Mouse (Mus musculus): ENCODE measurements at regions not wholly inside any gene's neighbourhood (a gene's known extent, or its start where the extent isn't known, plus 50 kb on each side); places are given as distances from the start of the nearest gene placed in this dataset.
A peak's percentile ranks its signal among the peaks of the same experiment; 100 is the strongest.
"Not testable (repeated sequence)": the region's sequence is repeated elsewhere in the genome, so short reads cannot be mapped to it uniquely, and the experiment has no call there.

DNA sequence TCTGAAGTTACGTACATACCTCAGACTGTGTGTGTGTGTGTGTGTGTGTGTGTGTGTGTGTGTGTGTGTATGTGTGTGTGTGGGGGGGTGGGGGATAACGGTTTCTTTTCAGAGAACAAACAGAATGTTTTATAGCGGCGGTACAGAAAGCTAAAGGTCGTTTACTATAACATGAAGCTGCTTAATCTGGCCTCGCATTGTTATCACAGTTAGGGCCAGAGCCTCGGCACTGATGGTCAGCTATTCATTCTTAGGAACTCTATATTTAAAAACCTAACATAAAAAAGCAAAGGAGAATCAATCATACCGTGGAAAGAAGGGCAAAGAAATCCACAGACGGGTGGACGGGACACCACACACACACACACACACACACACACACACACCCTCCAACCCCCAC, 146.0 kb upstream of the Tacstd2 start:
- DNase-seq (ENCODE audit: low spot score in 2 of 2); intact Hi-C loops (cut with DNase I): not testable (repeated sequence)

DNA sequence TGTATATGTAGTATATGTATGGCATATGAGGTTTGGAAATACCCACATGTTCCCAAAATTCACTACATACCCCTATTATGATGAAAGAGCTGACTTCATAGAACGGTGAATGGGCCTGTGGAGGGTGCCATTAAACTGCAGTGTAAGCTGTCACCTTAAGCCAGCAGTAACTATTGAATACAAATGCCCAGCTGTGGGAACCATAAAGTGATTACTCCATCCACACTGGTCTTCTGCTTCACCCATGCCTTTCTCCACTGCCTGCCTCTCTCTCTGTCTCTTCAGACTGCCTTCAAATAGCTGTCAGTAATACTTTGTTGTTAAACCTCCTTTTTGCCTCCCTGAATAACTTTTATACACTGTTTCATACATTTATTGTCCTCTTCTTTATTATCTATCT, 143.5 kb upstream of the Tacstd2 start:
- intact Hi-C loops (cut with DNase I); DNase-seq (ENCODE audit: low spot score in 2 of 2): not testable (repeated sequence)

DNA sequence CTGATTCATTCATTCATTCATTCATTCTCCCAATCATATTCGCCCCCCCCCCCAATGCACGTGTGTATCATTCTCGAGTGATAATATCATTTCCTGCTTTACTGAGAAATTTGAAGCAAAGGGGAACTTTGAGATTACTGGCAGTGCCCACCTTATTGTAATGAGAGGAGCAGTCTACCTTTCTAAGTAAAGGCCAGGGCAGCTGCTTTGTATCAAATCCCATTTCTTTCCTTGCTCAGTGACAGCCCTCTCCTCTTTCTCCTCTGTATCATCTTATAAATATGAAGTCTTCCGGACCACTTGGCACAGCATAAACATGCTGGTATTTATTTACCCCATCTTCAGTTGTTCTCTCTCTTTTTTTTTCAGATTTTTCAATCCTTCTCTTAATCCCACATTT, 139.1 kb upstream of the Tacstd2 start:
- DNase-seq (ENCODE audit: low spot score in 2 of 2); intact Hi-C loops (cut with DNase I): not testable (repeated sequence)

DNA sequence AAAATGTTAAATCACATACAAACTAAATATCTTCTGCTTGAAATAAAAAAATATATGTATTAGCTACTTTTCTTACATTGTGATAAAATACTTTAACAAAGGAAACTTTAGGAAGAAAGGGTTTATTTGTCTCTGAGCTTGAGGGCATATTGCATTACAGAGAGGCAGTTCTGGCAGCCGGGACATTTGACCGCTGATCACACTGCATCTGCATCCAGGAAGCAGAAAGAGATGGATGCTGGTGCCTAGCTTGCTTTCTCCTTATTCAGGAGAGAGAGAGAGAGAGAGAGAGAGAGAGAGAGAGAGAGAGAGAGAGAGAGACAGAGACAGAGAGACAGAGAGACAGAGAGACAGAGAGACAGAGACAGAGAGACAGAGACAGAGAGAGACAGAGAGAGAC, 137.7 kb upstream of the Tacstd2 start:
- intact Hi-C loops (cut with DNase I) = not testable (repeated sequence)

DNA sequence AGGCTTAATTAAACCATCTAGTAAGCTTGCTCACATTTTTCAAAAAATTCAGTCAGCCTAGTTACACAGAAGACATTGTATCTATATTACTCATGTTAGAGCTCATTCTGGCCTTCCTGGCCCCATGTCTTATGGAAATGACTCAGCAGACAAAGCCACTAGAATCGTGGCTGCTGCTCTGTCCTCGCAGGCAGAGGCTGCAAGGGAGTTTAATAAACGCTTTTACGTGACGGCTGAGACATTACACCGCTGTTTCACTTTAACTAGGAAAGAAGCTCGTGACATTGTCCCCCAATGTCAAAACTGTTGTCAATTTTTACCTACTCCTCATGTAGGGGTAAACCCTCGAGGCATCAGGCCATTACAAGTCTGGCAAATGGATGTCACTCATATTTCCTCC, 132.5 kb upstream of the Tacstd2 start:
- intact Hi-C loops (cut with DNase I); DNase-seq (ENCODE audit: low spot score in 2 of 2): not testable (repeated sequence)

More for the DNA sequence above, 137.7 kb upstream of the Tacstd2 start:
- DNase-seq (ENCODE audit: low spot score in 2 of 2) = not testable (repeated sequence)

DNA sequence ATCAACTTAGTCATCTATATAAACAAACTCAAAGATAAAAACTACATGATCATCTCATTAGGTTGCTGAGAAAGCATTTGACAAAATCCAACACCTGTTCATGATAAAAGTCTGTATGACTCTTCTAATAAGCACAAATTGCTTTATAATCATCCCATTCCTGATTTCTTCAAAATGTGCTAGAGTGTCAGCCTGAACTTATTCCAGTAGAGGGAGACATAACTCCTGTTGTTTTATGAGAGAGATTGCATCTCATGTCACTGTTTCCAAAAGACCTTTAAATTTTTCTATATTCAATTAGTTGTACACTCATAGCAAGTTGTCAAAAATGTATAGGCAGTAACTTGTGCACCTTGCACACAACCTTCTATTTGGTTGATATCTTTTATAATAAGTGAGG, 96.0 kb upstream of the Tacstd2 start:
- intact Hi-C loops (cut with DNase I) = no loop called here
- peak in 1 of 2 experiments; percentile 0 for DNase-seq (ENCODE audit: low spot score in 2 of 2)

DNA sequence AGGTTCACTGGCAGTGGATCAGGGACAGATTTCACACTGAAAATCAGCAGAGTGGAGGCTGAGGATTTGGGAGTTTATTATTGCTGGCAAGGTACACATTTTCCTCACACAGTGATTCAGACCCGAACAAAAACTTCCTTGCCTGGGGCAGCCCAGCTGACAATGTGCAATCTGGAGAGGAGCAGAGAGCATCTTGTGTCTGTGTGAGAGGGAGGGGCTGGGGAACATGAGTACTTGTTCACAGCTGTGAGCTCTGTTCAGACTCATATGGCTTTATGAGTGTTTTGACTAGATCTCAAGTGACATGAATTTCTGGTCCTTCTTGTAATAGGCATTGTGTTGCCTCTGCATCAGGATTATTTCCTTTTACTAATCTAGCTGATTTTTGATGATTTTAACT, 74.8 kb upstream of the Tacstd2 start:
- intact Hi-C loops (cut with DNase I) = no loop called here
- DNase-seq (ENCODE audit: low spot score in 2 of 2) = no peak

DNA sequence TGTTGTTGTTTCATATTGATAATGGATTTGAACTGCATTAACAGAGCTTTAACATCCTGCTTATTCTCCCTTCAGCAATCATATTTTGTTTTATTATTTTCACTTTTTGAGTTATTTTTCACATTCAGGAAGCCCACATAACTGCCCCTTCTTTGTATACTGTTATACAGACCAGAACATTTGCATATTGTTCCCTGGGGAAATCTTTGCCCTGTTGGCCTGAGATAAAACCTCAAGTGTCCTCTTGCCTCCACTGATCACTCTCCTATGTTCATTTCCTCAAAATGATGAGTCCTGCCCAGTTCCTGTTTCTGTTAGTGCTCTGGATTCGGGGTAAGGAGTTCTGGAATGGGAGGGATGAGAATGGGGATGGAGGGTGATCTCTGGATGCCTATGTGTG, 73.9 kb upstream of the Tacstd2 start:
- intact Hi-C loops (cut with DNase I); DNase-seq (ENCODE audit: low spot score in 2 of 2): not testable (repeated sequence)

Measured in left cerebral cortex, postnatal 14 days (tissue).